Mouse (Mus musculus) heart, embryonic 12.5 days (tissue): ENCODE measurements around the gene Kif21b. TPM values are rescaled to one million over a fixed set of nuclear protein-coding genes. Genes with fewer than 3 reads are reported as not detected.

ENCODE experiments used
- ATAC-seq: fragments of 200-750 bp; cut with Nextera tagmentation; 2 replicates; pipeline ENCODE4 v1.8.0; 2017; ENCODE audit warnings: moderate TSS enrichment, moderate library complexity; ENCODE audit not compliant: insufficient number of reproducible peaks, low FRiP score
- H3K27ac ChIP-seq: fragments of 300-500 bp; sonication (generic); 2 replicates; pipeline ENCODE4 v1.5.1; 2016; ENCODE audit warnings: mild to moderate bottlenecking, moderate library complexity; ENCODE audit not compliant: poor library complexity, severe bottlenecking
- H3K27me3 ChIP-seq: fragments of 300-500 bp; sonication (generic); replicated peaks from 2 replicates; pipeline ENCODE4 v1.6.1; 2016; ENCODE audit warnings: mild to moderate bottlenecking, moderate library complexity
- H3K36me3 ChIP-seq: fragments of 300-500 bp; sonication (generic); 2 replicates; pipeline ENCODE4 v1.6.1; 2016; ENCODE audit warnings: mild to moderate bottlenecking, moderate library complexity
- H3K4me1 ChIP-seq: fragments of 300-500 bp; sonication (generic); replicated peaks from 2 replicates; pipeline ENCODE4 v1.6.1; 2016; ENCODE audit warnings: mild to moderate bottlenecking
- H3K4me2 ChIP-seq: fragments of 300-500 bp; sonication (generic); 2 replicates; pipeline ENCODE4 v1.6.1; 2016; ENCODE audit warnings: mild to moderate bottlenecking, moderate library complexity
- H3K4me3 ChIP-seq: fragments of 300-500 bp; sonication (generic); 2 replicates; pipeline ENCODE4 v1.5.1; 2016; ENCODE audit warnings: mild to moderate bottlenecking
- H3K9ac ChIP-seq: fragments of 300-500 bp; sonication (generic); 2 replicates; pipeline ENCODE4 v1.6.1; 2016; ENCODE audit warnings: mild to moderate bottlenecking, moderate library complexity
- H3K9me3 ChIP-seq: fragments of 300-500 bp; sonication (generic); replicated peaks from 2 replicates; pipeline ENCODE4 v1.6.1; 2016; ENCODE audit warnings: mild to moderate bottlenecking, moderate library complexity
- WGBS: fragments of 180-500 bp; shearing (Covaris S2); methylation state at CpG from one replicate; pipeline ENCODE4 v1.1.7; 2016; 5-methylcytosine and 5-hydroxymethylcytosine counted together
- polyA plus RNA-seq: library from polyadenylated mRNA; unstranded; fragments of >200 nt; fragmentation: Nextera tagmentation; extraction: Ambion mirVana; gene quantifications from 2 replicates; pipeline ENCODE4 v1.2.1, GENCODE M21; 2016

Gene Kif21b
- polyA plus RNA-seq, 1 experiment from 2014 or later = 3.3 TPM

DNA sequence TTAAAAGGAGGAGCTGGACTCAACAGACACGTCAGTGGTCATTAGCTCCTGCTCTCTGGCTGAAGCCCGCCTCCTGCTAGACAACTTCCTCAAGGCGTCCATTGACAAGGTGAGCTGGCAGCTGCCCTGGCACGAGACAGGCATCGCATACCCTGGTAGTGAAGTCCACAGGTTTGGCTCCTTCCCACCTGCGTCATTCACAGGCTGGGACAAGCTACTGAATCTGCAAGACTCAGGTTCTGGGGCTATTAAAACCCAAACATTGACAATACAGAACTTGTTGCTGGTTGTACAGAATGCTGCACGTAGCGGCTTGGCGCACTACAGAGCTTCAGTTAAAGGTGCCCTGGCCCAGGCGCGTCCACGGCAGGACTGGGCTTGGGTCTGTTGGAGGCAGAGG lies 29.1 kb downstream of the Kif21b start:
- ATAC-seq = no peak
- Histone ChIP-seq H3K9me3 (no peaks in the 10 kb centered on the region), H3K27ac (no peak overlapping the region), H3K9ac (no peak overlapping the region), H3K4me2 (no peak overlapping the region), H3K4me1 (no peaks in the 10 kb centered on the region), H3K27me3 (no peaks in the 10 kb centered on the region), H3K36me3 (peaks cover 55% of the 10 kb centered on the region), H3K4me3 (no peak overlapping the region)
- 83% methylated on average over 12 of the region's 12 CpGs for WGBS

- no peaks in the 10 kb centered on the region for H3K27me3 ChIP-seq
- no peaks in the 10 kb centered on the region for H3K9me3 ChIP-seq
- WGBS = 79% methylated on average over 6 of the region's 6 CpGs
- H3K9ac ChIP-seq = no peak overlapping the region
- peaks cover 61% of the 10 kb centered on the region for H3K36me3 ChIP-seq
- no peak overlapping the region for H3K4me3 ChIP-seq
- no peak for ATAC-seq
- no peaks in the 10 kb centered on the region for H3K4me1 ChIP-seq
- no peak overlapping the region for H3K4me2 ChIP-seq
- no peak overlapping the region for H3K27ac ChIP-seq
These were observed 29.7 kb downstream of the Kif21b start for GRCm38 (mm10) chr1:136160930-136161329.

DNA sequence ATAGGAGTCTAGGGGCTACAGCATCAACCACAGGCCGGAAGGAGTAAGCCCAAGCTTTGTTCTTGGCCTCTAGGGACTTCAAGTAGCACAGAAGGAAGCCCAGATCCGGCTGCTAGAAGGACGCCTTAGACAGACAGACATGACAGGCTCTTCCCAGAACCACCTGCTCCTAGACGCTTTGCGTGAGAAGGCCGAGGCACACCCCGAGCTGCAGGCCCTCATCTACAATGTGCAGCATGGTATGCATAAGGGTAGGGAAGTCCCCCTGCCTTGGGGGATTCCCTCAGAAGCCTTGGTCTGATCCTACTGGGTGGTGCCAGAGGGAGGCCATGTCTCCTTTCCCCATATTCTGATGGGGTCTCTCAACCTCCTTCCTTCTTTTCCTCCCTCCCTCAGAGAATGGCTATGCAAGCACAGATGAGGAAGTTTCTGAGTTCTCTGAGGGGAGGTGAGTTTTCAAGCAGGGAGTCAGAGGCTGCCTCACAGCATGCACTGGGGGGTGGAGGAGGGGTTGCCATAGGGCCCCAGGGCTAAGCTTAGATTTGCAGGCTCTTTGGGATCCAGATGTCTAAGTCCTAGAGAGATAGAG lies 30.2 kb downstream of the Kif21b start:
- no peaks in the 10 kb centered on the region for H3K27me3 ChIP-seq
- H3K4me3 ChIP-seq = no peak overlapping the region
- no peak overlapping the region for H3K9ac ChIP-seq
- no peak overlapping the region for H3K4me2 ChIP-seq
- no peak for ATAC-seq
- peaks cover 60% of the 10 kb centered on the region for H3K36me3 ChIP-seq
- no peak overlapping the region for H3K27ac ChIP-seq
- no peaks in the 10 kb centered on the region for H3K9me3 ChIP-seq
- no peaks in the 10 kb centered on the region for H3K4me1 ChIP-seq
- 90% methylated on average over 7 of the region's 7 CpGs for WGBS

DNA sequence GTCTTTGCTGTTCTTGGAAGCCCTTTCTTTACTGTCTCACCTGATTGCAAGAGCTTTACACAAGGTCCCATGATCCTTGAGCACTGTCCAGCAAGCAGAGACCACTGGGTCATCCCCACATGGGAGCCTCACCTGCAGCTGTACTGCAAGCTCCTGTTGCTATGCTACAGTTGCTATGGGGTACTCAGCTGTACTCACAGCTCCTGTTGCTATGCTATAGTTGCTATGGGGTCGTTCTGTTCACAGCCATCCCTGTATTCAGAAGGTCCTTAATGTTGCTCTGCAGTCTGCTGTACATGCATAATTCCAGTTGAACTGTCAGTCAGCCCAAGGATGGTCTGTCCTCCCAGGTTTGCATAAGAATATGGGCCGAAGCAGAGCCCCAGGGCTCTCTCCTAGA lies 34.2 kb downstream of the Kif21b start:
- no peak for ATAC-seq
- Histone ChIP-seq H3K4me2 (no peak overlapping the region), H3K27ac (no peak overlapping the region), H3K4me1 (no peaks in the 10 kb centered on the region; the same call in 1 of the 2 replicates), H3K9me3 (no peaks in the 10 kb centered on the region), H3K36me3 (peaks cover 29% of the 10 kb centered on the region), H3K4me3 (no peak overlapping the region), H3K27me3 (no peaks in the 10 kb centered on the region), H3K9ac (no peak overlapping the region)
- WGBS = 64% methylated on average over 2 of the region's 2 CpGs

DNA sequence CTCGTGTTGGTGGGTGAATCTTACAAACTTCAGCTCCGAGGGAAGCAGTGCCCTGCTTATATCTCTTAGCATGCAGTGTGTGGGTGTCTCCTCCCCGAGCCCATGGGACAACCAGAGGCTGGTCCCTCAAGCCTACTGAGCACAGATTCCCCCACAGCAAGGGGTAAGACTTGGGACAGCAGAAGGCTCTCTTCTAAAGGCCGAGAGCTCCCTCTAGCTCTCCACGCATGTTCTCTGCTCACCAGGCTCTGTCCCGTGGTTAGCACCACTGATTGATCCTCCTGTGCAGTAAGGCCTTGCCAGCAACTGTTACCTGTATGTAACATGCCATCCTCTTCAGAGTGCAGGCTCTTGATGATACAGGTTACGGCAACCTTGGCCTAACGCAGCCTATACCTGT lies 36.5 kb downstream of the Kif21b start:
- H3K4me2 ChIP-seq = no peak overlapping the region
- no peak overlapping the region for H3K4me3 ChIP-seq
- no peak for ATAC-seq
- no peak overlapping the region for H3K27ac ChIP-seq
- 59% methylated on average over 8 of the region's 8 CpGs for WGBS
- 0 out of 2 replicates have a peak, but pooled peaks cover 5% of the 10 kb centered on the region for H3K27me3 ChIP-seq
- H3K9me3 ChIP-seq = no peaks in the 10 kb centered on the region
- H3K36me3 ChIP-seq = peaks cover 36% of the 10 kb centered on the region
- H3K9ac ChIP-seq = no peak overlapping the region
- H3K4me1 ChIP-seq = peaks cover 5% of the 10 kb centered on the region; the same call in 1 of the 2 replicates

GRCm38 (mm10) chr1:136170109-136170508 lies 38.9 kb downstream of the Kif21b start:
- H3K27me3 ChIP-seq = 0 out of 2 replicates have a peak, but pooled peaks cover 9% of the 10 kb centered on the region

DNA sequence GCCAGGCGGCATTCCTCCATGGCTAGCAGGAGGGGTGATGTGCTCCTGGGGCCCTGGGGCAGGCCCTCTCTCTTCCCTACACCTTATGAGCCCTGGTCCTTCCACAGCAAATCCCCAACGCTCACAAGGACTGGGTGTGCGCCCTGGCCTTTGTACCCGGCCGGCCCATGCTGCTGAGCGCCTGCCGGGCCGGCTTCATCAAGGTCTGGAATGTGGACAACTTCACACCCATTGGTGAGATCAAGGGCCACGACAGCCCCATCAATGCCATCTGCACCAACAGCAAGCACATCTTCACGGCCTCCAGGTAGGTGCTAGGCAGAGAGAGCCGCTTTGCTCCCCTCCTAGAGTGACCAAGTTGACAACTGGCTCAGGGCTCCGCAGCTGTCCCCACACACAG lies 41.5 kb downstream of the Kif21b start:
- H3K4me2 ChIP-seq = no peak overlapping the region
- peaks cover 23% of the 10 kb centered on the region; the same call in 1 of the 2 replicates for H3K36me3 ChIP-seq
- 54% methylated on average over 12 of the region's 12 CpGs for WGBS
- 0 out of 2 replicates have a peak, but pooled peaks cover 9% of the 10 kb centered on the region for H3K27me3 ChIP-seq
- no peak overlapping the region for H3K9ac ChIP-seq
- H3K4me1 ChIP-seq = peaks cover 22% of the 10 kb centered on the region
- H3K27ac ChIP-seq = no peak overlapping the region
- ATAC-seq = no peak
- no peaks in the 10 kb centered on the region for H3K9me3 ChIP-seq
- no peak overlapping the region for H3K4me3 ChIP-seq

More at GRCm38 (mm10) chr1:136170109-136170508, 38.9 kb downstream of the Kif21b start:
- Histone ChIP-seq H3K4me3 (no peak overlapping the region), H3K9ac (no peak overlapping the region), H3K4me1 (peaks cover 22% of the 10 kb centered on the region), H3K27ac (no peak overlapping the region), H3K9me3 (no peaks in the 10 kb centered on the region), H3K36me3 (peaks cover 22% of the 10 kb centered on the region; the same call in 1 of the 2 replicates), H3K4me2 (peak overlapping the region; percentile 27)
- WGBS = 9% methylated on average over 5 of the region's 5 CpGs
- peak; percentile 56; the same call in 1 of the 2 replicates for ATAC-seq

DNA sequence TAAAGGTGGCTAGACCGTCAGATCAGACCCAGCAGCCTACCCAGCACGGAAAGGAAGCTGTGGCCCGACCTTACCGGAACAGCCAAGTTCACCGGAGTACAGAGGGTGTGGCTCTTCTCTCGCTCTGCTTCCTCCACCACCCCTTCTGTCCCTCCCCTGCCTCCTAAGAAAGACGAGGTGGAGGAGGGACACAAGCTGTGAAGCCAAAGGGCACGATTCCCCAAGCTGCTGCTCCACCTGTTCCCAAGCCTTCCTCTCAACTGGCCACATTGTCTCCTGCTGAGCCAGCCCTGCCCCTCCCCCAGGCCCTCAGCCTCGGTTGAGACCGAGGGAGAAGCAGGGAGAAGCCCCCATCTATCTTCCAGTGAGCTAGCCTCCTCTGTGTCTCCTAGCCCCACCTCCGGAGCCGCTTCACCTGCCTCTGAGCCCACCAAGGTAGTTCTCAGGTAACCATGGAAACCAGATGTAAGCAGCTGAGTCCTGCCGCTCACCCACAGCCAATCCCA lies 43.0 kb downstream of the Kif21b start:
- Histone ChIP-seq H3K9ac (no peak overlapping the region), H3K36me3 (peaks cover 23% of the 10 kb centered on the region; the same call in 1 of the 2 replicates), H3K4me1 (peaks cover 29% of the 10 kb centered on the region), H3K4me3 (no peak overlapping the region), H3K27ac (no peak overlapping the region), H3K4me2 (0 out of 2 replicates have a peak overlapping the region, but pooled peaks have one; percentile 2), H3K9me3 (no peaks in the 10 kb centered on the region), H3K27me3 (0 out of 2 replicates have a peak, but pooled peaks cover 9% of the 10 kb centered on the region)
- no peak for ATAC-seq
- 29% methylated on average over 13 of the region's 13 CpGs for WGBS

GRCm38 (mm10) chr1:136175183-136175582 lies 44.0 kb downstream of the Kif21b start:
- Histone ChIP-seq H3K4me2 (no peak overlapping the region), H3K27ac (no peak overlapping the region), H3K36me3 (peaks cover 23% of the 10 kb centered on the region; the same call in 1 of the 2 replicates), H3K4me1 (peaks cover 29% of the 10 kb centered on the region), H3K9ac (no peak overlapping the region), H3K27me3 (0 out of 2 replicates have a peak, but pooled peaks cover 9% of the 10 kb centered on the region), H3K9me3 (no peaks in the 10 kb centered on the region), H3K4me3 (no peak overlapping the region)
- 31% methylated on average over 6 of the region's 6 CpGs for WGBS
- ATAC-seq = no peak

DNA sequence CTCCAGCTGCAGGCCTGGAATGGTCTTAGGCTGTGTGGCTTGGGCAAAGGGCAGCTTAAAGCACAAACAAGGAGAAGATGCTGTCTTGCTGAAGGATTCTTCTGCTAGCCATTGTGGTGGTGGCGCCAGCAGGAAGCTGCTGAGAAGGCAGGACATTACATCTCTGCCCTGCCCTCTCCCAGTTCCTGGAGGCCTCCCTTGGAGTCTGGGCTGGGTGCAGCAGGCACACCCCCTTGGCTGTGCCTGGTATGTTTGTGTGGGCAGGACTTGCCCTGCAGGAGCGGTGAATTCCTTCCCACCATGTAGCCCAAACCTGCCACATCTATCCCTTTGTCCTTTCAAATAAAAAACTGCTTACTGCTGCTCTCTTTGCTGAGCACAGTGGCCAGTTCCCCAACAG lies 45.9 kb downstream of the Kif21b start:
- Histone ChIP-seq H3K27me3 (0 out of 2 replicates have a peak, but pooled peaks cover 4% of the 10 kb centered on the region), H3K4me2 (no peak overlapping the region), H3K4me1 (peaks cover 29% of the 10 kb centered on the region), H3K36me3 (peaks cover 13% of the 10 kb centered on the region; the same call in 1 of the 2 replicates), H3K27ac (no peak overlapping the region), H3K9ac (no peak overlapping the region), H3K9me3 (no peaks in the 10 kb centered on the region), H3K4me3 (no peak overlapping the region)
- ATAC-seq = no peak
- 68% methylated on average over 2 of the region's 2 CpGs for WGBS

DNA sequence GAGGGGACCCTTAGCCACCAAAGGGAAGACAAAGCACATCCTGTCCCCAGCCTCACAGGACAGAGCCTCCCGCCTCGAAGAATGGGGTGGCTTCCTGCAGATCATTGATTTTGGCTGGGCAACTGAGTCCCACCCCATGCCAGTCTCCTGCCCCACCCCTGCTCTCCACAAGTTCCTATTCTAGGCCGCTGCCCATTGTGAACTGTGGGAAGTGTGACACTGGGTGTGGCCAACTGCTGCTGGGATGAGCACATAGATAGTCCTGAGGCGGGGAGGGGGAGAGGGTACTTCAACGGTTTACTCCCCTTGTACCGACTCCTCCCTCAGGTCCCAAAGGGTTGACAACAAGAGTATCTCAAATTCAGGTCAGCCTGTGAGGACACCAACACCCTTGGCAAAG lies 47.6 kb downstream of the Kif21b start:
- Histone ChIP-seq H3K36me3 (peaks cover 7% of the 10 kb centered on the region; the same call in 1 of the 2 replicates), H3K4me3 (no peak overlapping the region), H3K4me1 (peaks cover 14% of the 10 kb centered on the region), H3K27me3 (no peaks in the 10 kb centered on the region), H3K4me2 (no peak overlapping the region), H3K9me3 (no peaks in the 10 kb centered on the region), H3K9ac (no peak overlapping the region), H3K27ac (no peak overlapping the region)
- ATAC-seq = 0 out of 2 replicates have a peak, but pooled peaks have one; percentile 18
- WGBS = 35% methylated on average over 6 of the region's 6 CpGs
